Mouse (Mus musculus): Measurements from ENCODE around the gene Casp1. TPM values are rescaled to one million over a fixed set of nuclear protein-coding genes. Genes with fewer than 3 reads are reported as not detected.

Casp1 gene
- total RNA-seq, 2 experiments from 2014 or later = 0.52 to 0.62 TPM

Other genes starting within 250 kb of the Casp1 start
- 1 to 10 TPM; 2.7 to 3.2 TPM for gene Casp4, start 10.3 kb downstream of the Casp1 start, total RNA-seq (2021)
- 1 to 10 TPM; 6.9 to 7.1 TPM for gene Casp12, start 46.9 kb downstream of the Casp1 start, total RNA-seq (2021)